Mouse (Mus musculus) midbrain, embryonic 16.5 days (tissue): ENCODE data around the gene Kxd1. TPM values are rescaled to one million over a fixed set of nuclear protein-coding genes. Genes with fewer than 3 reads are reported as not detected.

ENCODE experiments used
- ATAC-seq: fragments of 200-750 bp; cut with Nextera tagmentation; 2 replicates; pipeline ENCODE4 v1.8.0; 2017; ENCODE audit warnings: moderate TSS enrichment
- H3K27ac ChIP-seq: fragments of 300-500 bp; sonication (generic); 2 replicates; pipeline ENCODE4 v1.5.1; 2014; ENCODE audit warnings: mild to moderate bottlenecking, low read length, mixed read lengths
- H3K27me3 ChIP-seq: fragments of 300-500 bp; sonication (generic); 2 replicates; pipeline ENCODE4 v1.6.1; 2014; ENCODE audit warnings: low read depth, low read length, mixed read lengths; ENCODE audit not compliant: control insufficient read depth, insufficient read depth
- H3K36me3 ChIP-seq: fragments of 300-500 bp; sonication (generic); 2 replicates; pipeline ENCODE4 v1.6.1; 2014; ENCODE audit warnings: mild to moderate bottlenecking, low read length, moderate library complexity, mixed read lengths; ENCODE audit not compliant: control insufficient read depth, insufficient read depth
- H3K4me1 ChIP-seq: fragments of 300-500 bp; sonication (generic); 2 replicates; pipeline ENCODE4 v1.6.1; 2014; ENCODE audit warnings: mild to moderate bottlenecking, low read length, mixed read lengths; ENCODE audit not compliant: control insufficient read depth, insufficient read depth
- H3K4me2 ChIP-seq: fragments of 300-500 bp; sonication (generic); 2 replicates; pipeline ENCODE4 v1.6.1; 2014; ENCODE audit warnings: mild to moderate bottlenecking, low read length, mixed read lengths
- H3K4me3 ChIP-seq: fragments of 300-500 bp; sonication (generic); 2 replicates; pipeline ENCODE4 v1.5.1; 2014; ENCODE audit warnings: low read depth, mild to moderate bottlenecking, low read length, moderate library complexity, mixed read lengths
- H3K9ac ChIP-seq: fragments of 300-500 bp; sonication (generic); 2 replicates; pipeline ENCODE4 v1.6.1; 2014; ENCODE audit warnings: low read depth, low read length, mixed read lengths
- H3K9me3 ChIP-seq: fragments of 300-500 bp; sonication (generic); replicated peaks from 2 replicates; pipeline ENCODE4 v1.6.1; 2014; ENCODE audit warnings: mild to moderate bottlenecking, low read length, mixed read lengths; ENCODE audit not compliant: control insufficient read depth, poor library complexity, severe bottlenecking
- WGBS: fragments of 180-500 bp; shearing (Covaris S2); extraction: QIAGEN DNeasy Blood & Tissue Kit; methylation state at CpG from one replicate; pipeline ENCODE4 v1.1.7; 2014; 5-methylcytosine and 5-hydroxymethylcytosine counted together
- polyA plus RNA-seq: library from polyadenylated mRNA; unstranded; fragments of >200 nt; fragmentation: Nextera tagmentation; extraction: Ambion mirVana; gene quantifications from 2 replicates; pipeline ENCODE4 v1.2.1, GENCODE M21; 2015

Kxd1 gene
- polyA plus RNA-seq, 1 experiment from 2014 or later = 43.1 TPM

DNA sequence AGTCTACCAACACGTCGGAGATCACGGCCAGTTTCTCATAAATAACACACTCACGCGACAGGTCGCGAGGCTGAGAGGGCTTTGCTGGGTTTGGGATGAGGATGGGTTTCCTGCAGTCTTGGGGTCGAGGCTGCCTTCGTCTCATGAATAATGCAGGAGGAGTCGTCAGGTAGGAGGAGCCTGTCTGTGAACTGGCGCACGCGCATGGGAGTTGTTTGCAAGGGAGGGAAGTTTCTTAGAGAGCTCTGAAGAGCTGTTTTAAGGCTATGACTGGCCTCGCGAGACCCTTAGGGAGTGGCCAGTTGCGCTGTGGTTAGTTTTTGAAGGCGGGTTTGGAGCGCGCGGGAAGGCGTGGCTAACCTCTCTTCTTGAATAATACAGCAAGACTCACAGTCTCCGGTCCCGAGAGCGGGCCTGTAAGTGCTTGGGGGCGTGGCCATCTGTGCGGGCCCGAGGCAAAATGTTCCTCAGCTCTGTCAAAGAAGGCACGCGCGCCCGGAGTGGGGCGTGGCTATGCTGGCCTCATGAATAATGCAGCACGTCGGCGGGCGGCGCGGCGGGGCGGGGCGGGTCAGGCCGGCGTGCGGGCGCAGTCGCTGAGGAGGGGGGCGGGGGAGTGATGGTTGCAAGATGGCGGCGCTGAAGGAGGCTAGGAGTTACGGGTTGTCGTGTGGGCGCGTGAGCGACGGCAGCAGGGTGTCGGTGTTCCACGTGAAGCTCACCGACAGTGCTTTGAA, 11.5 kb upstream of the Kxd1 start, which contains the start of gene Ell:
Gene Ell (plus strand): TSS at position 381 of the 737 bp plus-strand sequence.
- Histone ChIP-seq H3K36me3 (peaks cover 4% of the 10 kb centered on the region; the same call in 1 of the 2 replicates), H3K4me2 (peak within 1 kb of the TSS; percentile 93), H3K4me1 (peaks cover 26% of the 10 kb centered on the region), H3K9ac (peak within 1 kb of the TSS; percentile 89), H3K4me3 (peak within 1 kb of the TSS; percentile 82), H3K27ac (peak within 1 kb of the TSS; percentile 94), H3K9me3 (no peaks in the 10 kb centered on the region), H3K27me3 (no peaks in the 10 kb centered on the region)
- ATAC-seq = peak; percentile 89
- WGBS = under 1% methylated on average over 57 of the region's 58 CpGs

DNA sequence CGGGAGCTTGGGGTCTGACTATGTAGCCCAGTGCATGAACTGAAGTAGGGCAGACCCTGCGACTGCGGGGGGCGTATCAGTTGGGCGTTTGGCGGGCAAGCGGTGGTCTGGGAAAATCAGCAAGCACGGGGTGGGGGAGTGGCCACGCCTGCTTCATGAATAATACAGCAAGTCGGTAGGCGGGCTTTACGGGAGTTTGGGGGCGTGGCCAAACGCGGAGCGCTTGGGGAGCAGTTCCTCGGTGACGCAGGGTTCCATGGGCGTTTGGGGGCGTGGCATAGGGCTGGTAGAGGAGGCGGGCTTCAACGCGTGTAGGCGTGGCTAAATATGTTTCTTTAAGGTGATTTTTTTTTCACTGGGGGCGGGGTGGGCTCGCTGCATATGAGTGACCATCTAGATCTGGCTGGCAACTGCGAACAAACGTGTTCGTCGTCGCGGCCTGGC, 10.9 kb upstream of the Kxd1 start:
- WGBS = under 1% methylated on average over 32 of the region's 32 CpGs
- peak overlapping the region; percentile 94 for H3K27ac ChIP-seq
- H3K36me3 ChIP-seq = peaks cover 8% of the 10 kb centered on the region; the same call in 1 of the 2 replicates
- H3K27me3 ChIP-seq = no peaks in the 10 kb centered on the region
- no peaks in the 10 kb centered on the region for H3K9me3 ChIP-seq
- ATAC-seq = peak; percentile 76
- peak overlapping the region; percentile 82 for H3K4me3 ChIP-seq
- peaks cover 26% of the 10 kb centered on the region for H3K4me1 ChIP-seq
- H3K4me2 ChIP-seq = peak overlapping the region; percentile 93
- H3K9ac ChIP-seq = peak overlapping the region; percentile 89; the same call in 1 of the 2 replicates

DNA sequence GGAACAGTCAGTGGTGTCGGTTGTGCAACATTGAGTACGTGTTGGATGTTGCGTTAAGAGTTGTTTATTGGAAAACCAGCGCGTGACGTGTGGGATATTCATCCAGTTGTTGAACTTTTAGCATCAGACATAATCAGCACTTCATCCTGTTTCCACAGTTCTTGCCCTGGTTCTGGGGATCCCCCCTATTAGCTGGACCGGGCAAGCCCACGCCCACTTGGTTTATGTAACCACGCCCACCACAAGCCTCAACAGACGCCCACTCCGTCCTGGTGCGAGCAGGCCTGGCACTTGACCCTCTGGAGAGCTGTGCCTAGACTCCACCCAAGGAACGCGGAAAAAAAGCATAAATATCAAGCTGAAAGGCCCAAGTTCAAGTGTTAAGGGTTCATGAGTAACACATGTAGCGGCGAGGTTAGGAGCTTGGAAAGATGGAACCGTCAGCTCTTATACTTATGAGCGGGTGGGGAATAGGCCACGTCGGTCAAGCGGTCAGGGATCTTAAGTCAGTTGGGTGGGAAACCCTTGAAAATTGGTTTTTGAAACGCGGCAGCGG, 10.3 kb upstream of the Kxd1 start:
- Histone ChIP-seq H3K4me1 (peaks cover 26% of the 10 kb centered on the region), H3K4me2 (peak overlapping the region; percentile 93), H3K36me3 (peaks cover 8% of the 10 kb centered on the region; the same call in 1 of the 2 replicates), H3K4me3 (peak overlapping the region; percentile 82), H3K27ac (peak overlapping the region; percentile 94), H3K9ac (peak overlapping the region; percentile 89; the same call in 1 of the 2 replicates), H3K27me3 (no peaks in the 10 kb centered on the region), H3K9me3 (no peaks in the 10 kb centered on the region)
- ATAC-seq = peak; percentile 14; the same call in 1 of the 2 replicates
- WGBS = 15% methylated on average over 24 of the region's 24 CpGs

DNA sequence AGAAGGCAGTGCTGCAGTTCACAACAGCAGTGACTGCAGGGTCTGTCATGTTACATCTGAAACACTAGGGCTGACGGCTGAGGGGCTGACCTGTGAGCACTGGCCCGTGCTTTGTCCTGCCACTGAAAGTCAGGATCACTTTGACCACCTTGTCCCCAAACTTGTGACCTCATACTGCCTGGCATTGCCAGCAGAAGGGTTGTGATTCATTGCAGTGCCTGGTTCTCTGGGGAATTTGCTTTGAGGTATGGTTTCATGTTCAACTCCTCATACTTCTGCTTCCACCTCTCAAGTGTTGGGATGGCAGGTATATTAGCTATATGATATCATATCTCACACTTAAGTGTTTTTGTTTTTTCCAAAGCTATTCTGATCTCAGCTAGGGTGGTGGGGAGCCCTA, 7.9 kb upstream of the Kxd1 start:
- Histone ChIP-seq H3K27me3 (no peaks in the 10 kb centered on the region), H3K9ac (no peak overlapping the region), H3K36me3 (peaks cover 25% of the 10 kb centered on the region), H3K27ac (no peak overlapping the region), H3K4me2 (no peak overlapping the region), H3K9me3 (no peaks in the 10 kb centered on the region), H3K4me3 (no peak overlapping the region), H3K4me1 (peaks cover 13% of the 10 kb centered on the region)
- ATAC-seq = no peak
- 89% methylated on average over 2 of the region's 2 CpGs for WGBS

DNA sequence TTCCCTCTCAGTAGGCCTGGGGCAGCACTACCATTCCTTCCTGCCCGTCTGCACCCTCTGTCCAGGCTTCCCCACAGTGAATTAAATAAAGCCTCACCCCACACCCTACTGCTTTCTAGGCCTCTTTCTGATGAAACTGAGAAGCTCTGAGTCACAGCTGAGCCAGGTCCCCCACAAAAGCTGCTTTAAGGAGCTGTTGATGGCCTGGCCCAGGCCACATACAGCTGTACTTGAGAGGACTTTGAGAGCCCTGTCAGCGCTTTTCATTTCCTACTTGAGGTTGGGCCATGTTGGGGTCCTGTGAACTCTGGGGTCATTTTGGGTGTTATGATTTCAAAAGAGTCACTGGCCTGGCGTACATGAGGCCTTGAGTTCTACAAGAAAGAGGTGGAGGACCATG, 7.5 kb upstream of the Kxd1 start:
- H3K36me3 ChIP-seq = peaks cover 27% of the 10 kb centered on the region
- H3K27me3 ChIP-seq = no peaks in the 10 kb centered on the region
- WGBS = 96% methylated on average over 3 of the region's 3 CpGs
- H3K4me3 ChIP-seq = no peak overlapping the region
- H3K27ac ChIP-seq = no peak overlapping the region
- H3K9me3 ChIP-seq = no peaks in the 10 kb centered on the region
- H3K4me1 ChIP-seq = peaks cover 8% of the 10 kb centered on the region
- H3K9ac ChIP-seq = no peak overlapping the region
- no peak overlapping the region for H3K4me2 ChIP-seq
- ATAC-seq = no peak

DNA sequence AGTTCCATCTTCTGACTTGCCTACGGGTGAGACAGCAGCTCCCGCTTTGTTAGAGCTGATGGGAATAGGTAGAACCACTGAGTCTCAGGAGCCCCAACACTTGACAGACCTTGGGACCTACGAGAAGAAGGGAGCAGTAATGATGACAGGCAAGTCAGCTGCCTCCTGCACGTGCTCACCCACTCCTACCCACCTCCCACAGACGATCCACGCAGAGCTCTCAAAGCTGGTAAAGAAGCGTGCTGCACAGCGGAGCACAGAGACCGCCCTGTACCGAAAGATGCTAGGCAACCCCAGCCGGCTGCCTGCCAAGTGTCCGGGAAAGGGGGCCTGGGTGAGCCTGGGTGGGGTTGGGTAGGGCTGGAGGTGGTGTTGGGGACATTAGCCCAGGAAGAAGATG, 6.5 kb upstream of the Kxd1 start:
- no peak for ATAC-seq
- Histone ChIP-seq H3K36me3 (peaks cover 29% of the 10 kb centered on the region), H3K4me2 (no peak overlapping the region), H3K4me1 (peaks cover 9% of the 10 kb centered on the region), H3K27me3 (no peaks in the 10 kb centered on the region), H3K27ac (no peak overlapping the region), H3K9ac (no peak overlapping the region), H3K9me3 (no peaks in the 10 kb centered on the region), H3K4me3 (no peak overlapping the region)
- 93% methylated on average over 12 of the region's 12 CpGs for WGBS

DNA sequence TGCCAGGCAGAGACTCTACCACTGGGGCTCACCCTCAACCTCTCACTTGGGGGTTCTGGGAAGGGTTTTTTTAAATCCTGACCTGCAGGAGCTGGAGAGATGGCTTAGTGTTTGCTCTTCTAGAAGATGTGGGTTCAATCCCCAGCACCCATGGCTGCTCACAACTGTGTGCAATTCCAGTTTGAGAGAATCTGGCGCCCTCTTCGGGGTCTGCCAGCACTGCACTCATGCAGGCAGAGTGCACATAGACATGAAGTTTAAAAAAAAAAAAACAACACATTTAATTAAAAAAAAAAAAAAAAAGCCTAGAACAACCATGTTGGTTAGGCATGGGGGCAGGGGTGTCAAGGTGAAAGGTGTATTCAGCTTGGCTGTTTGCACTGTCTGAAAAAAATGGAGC, 2.6 kb upstream of the Kxd1 start:
- peaks cover 29% of the 10 kb centered on the region for H3K36me3 ChIP-seq
- peaks cover 16% of the 10 kb centered on the region for H3K4me1 ChIP-seq
- no peak overlapping the region for H3K9ac ChIP-seq
- no peak for ATAC-seq
- no peaks in the 10 kb centered on the region for H3K9me3 ChIP-seq
- H3K4me2 ChIP-seq = no peak overlapping the region
- H3K4me3 ChIP-seq = no peak overlapping the region
- no peaks in the 10 kb centered on the region for H3K27me3 ChIP-seq
- 89% methylated on average over 2 of the region's 2 CpGs for WGBS
- H3K27ac ChIP-seq = no peak overlapping the region

DNA sequence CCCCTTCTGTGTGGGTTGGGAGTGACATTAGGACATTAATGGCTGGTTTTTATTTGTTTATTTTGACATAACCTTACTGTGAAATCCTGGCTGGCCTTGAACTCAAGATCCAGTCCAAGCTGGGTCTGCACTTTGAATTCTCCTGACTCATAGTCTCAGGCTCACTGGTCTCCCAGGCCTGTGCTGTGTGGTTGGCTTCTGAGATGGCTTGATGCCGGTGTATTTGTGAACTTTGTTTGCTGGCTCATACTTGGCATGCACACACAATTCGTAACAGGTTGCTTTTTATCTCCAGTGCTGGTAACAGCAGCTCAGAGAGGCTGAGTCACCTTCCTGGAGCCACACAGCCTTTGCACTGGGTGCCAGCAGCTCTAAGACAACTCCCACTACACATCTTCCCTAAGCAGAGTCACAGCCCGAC, 2.0 kb upstream of the Kxd1 start:
- Histone ChIP-seq H3K9ac (no peak overlapping the region), H3K27me3 (no peaks in the 10 kb centered on the region), H3K27ac (no peak overlapping the region), H3K4me1 (peaks cover 16% of the 10 kb centered on the region), H3K4me2 (no peak overlapping the region), H3K4me3 (no peak overlapping the region), H3K9me3 (no peaks in the 10 kb centered on the region), H3K36me3 (peaks cover 27% of the 10 kb centered on the region)
- no peak for ATAC-seq
- 97% methylated on average over 3 of the region's 3 CpGs for WGBS

DNA sequence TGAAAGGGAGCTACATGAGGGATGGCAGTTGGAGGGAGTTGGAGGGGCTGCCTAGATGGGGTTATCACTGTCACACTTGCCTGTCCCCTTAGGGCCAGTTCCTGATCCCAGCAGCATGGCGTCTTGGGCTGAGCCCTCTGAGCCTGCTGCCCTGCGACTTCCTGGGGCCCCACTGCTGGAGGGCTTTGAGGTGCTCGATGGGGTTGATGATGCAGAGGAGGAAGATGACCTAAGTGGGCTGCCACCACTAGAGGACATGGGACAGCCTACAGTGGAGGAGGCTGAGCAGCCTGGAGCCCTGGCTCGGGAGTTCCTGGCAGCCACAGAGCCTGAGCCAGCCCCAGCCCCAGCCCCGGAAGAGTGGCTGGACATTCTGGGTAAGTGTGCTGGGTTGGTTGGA, 1.5 kb upstream of the Kxd1 start:
- Histone ChIP-seq H3K9me3 (no peaks in the 10 kb centered on the region), H3K27ac (no peak overlapping the region), H3K4me2 (no peak overlapping the region), H3K9ac (no peak overlapping the region), H3K27me3 (no peaks in the 10 kb centered on the region), H3K4me1 (peaks cover 16% of the 10 kb centered on the region), H3K4me3 (no peak overlapping the region), H3K36me3 (peaks cover 26% of the 10 kb centered on the region)
- 87% methylated on average over 5 of the region's 5 CpGs for WGBS
- no peak for ATAC-seq
